Mouse (Mus musculus) erythroblast, embryonic 14.5 days (primary cell): ENCODE results near the gene Hint3. TPM values are rescaled to one million over a fixed set of nuclear protein-coding genes. Genes with fewer than 3 reads are reported as not detected.

ENCODE experiments used
- H3K27me3 ChIP-seq: 2 replicates; pipeline ENCODE4 v1.6.1; 2012; ENCODE audit warnings: inconsistent platforms; ENCODE audit not compliant: control insufficient read depth
- H3K36me3 ChIP-seq: 2 replicates; pipeline ENCODE4 v1.6.1; 2012; ENCODE audit warnings: mild to moderate bottlenecking, inconsistent platforms; ENCODE audit not compliant: control insufficient read depth
- H3K4me1 ChIP-seq: 2 replicates; pipeline ENCODE4 v1.6.1; 2012; ENCODE audit warnings: inconsistent platforms; ENCODE audit not compliant: control insufficient read depth
- H3K4me3 ChIP-seq: replicated peaks from 2 replicates; pipeline ENCODE3; 2012; ENCODE audit warnings: moderate library complexity, mild to moderate bottlenecking, inconsistent platforms
- H3K9me3 ChIP-seq: 2 replicates; pipeline ENCODE4 v1.6.1; 2012; ENCODE audit warnings: low read length, inconsistent platforms, mixed read lengths; ENCODE audit not compliant: control insufficient read depth
- GATA1 ChIP-seq: IDR thresholded peaks from 2 replicates; pipeline ENCODE4 v1.6.1; 2012; ENCODE audit warnings: low read length, inconsistent platforms, mixed read lengths
- TAL1 ChIP-seq: IDR thresholded peaks from 3 replicates; pipeline ENCODE4 v1.6.1; 2012; ENCODE audit warnings: low read length, inconsistent platforms, mixed read lengths
- polyA plus RNA-seq: library from polyadenylated mRNA; stranded (reverse); fragments of >175 nt; gene quantifications from 2 replicates; pipeline ENCODE4 v1.2.3, GENCODE M21; 2012

The Hint3 gene
- polyA plus RNA-seq, 1 experiment = 1.8 TPM

- Histone ChIP-seq H3K27me3 (no peaks in the 10 kb centered on the region), H3K4me1 (peaks cover 24% of the 10 kb centered on the region), H3K4me3 (no peak overlapping the region), H3K36me3 (peaks cover 29% of the 10 kb centered on the region), H3K9me3 (no peaks in the 10 kb centered on the region)
- TF ChIP-seq TAL1 = no peak
- TF ChIP-seq GATA1 = no peak
These were observed 21.3 kb downstream of the Hint3 start for GRCm38 (mm10) chr10:30608109-30608508.

GRCm38 (mm10) chr10:30600542-30600966 lies 28.9 kb downstream of the Hint3 start, which contains the start of gene Trmt11:
TSS of gene Trmt11 (minus strand) at chr10:30600749.
- Histone ChIP-seq H3K4me1 (peaks cover 34% of the 10 kb centered on the region), H3K27me3 (no peaks in the 10 kb centered on the region), H3K4me3 (peak within 1 kb of the TSS; percentile 76), H3K9me3 (no peaks in the 10 kb centered on the region), H3K36me3 (peaks cover 33% of the 10 kb centered on the region)
- TF ChIP-seq GATA1 (no peak), TAL1 (no peak)

GRCm38 (mm10) chr10:30600094-30600534 lies 29.3 kb downstream of the Hint3 start:
- Histone ChIP-seq H3K4me1 (peaks cover 34% of the 10 kb centered on the region), H3K4me3 (peak overlapping the region; percentile 76), H3K9me3 (no peaks in the 10 kb centered on the region), H3K36me3 (peaks cover 34% of the 10 kb centered on the region), H3K27me3 (no peaks in the 10 kb centered on the region)
- no peak for TF ChIP-seq GATA1
- TF ChIP-seq TAL1 = no peak

GRCm38 (mm10) chr10:30587037-30587436 lies 42.4 kb downstream of the Hint3 start:
- Histone ChIP-seq H3K4me1 (peaks cover 14% of the 10 kb centered on the region), H3K9me3 (no peaks in the 10 kb centered on the region), H3K4me3 (no peak overlapping the region), H3K27me3 (no peaks in the 10 kb centered on the region), H3K36me3 (peaks cover 84% of the 10 kb centered on the region)
- TF ChIP-seq GATA1 (no peak), TAL1 (no peak)

- H3K27me3 ChIP-seq = no peaks in the 10 kb centered on the region
- H3K4me1 ChIP-seq = peaks cover 15% of the 10 kb centered on the region
- H3K9me3 ChIP-seq = no peaks in the 10 kb centered on the region
- H3K36me3 ChIP-seq = peaks cover 76% of the 10 kb centered on the region
- TF ChIP-seq TAL1 (no peak), GATA1 (no peak)
- no peak overlapping the region for H3K4me3 ChIP-seq
These were observed 43.7 kb downstream of the Hint3 start for GRCm38 (mm10) chr10:30585691-30586090.

- Histone ChIP-seq H3K4me1 (peaks cover 28% of the 10 kb centered on the region), H3K27me3 (no peaks in the 10 kb centered on the region), H3K4me3 (peak overlapping the region; percentile 32), H3K9me3 (no peaks in the 10 kb centered on the region), H3K36me3 (peaks cover 26% of the 10 kb centered on the region)
- TF ChIP-seq TAL1 (peak; percentile 74), GATA1 (peak; percentile 60)
These were observed 51.7 kb downstream of the Hint3 start for GRCm38 (mm10) chr10:30577670-30578280.

- Histone ChIP-seq H3K9me3 (no peaks in the 10 kb centered on the region), H3K27me3 (no peaks in the 10 kb centered on the region), H3K36me3 (peaks cover 48% of the 10 kb centered on the region), H3K4me1 (no peaks in the 10 kb centered on the region), H3K4me3 (no peak overlapping the region)
- TF ChIP-seq GATA1 (no peak), TAL1 (no peak)
These were observed 63.1 kb downstream of the Hint3 start for GRCm38 (mm10) chr10:30566364-30566763.

- H3K27me3 ChIP-seq = no peaks in the 10 kb centered on the region
- H3K9me3 ChIP-seq = no peaks in the 10 kb centered on the region
- H3K4me1 ChIP-seq = no peaks in the 10 kb centered on the region
- TF ChIP-seq TAL1 = no peak
- peaks cover 63% of the 10 kb centered on the region for H3K36me3 ChIP-seq
- no peak overlapping the region for H3K4me3 ChIP-seq
These were observed 64.8 kb downstream of the Hint3 start for GRCm38 (mm10) chr10:30564651-30565050.

Other genes with a start within 250 kb of the Hint3 start
- 0.15 and 0.31 TPM in 2 replicates for gene Trmt11, start 28.9 kb downstream of the Hint3 start, polyA plus RNA-seq
- gene Ncoa7, start 173.7 kb upstream of the Hint3 start, polyA plus RNA-seq = 2.8 and 4.3 TPM in 2 replicates
- 0.07 and 0.10 TPM in 2 replicates for gene Hey2, start 213.2 kb upstream of the Hint3 start, polyA plus RNA-seq